12 mouse cellular contexts compared by ENCODE assay signal in the genomic region with DNA sequence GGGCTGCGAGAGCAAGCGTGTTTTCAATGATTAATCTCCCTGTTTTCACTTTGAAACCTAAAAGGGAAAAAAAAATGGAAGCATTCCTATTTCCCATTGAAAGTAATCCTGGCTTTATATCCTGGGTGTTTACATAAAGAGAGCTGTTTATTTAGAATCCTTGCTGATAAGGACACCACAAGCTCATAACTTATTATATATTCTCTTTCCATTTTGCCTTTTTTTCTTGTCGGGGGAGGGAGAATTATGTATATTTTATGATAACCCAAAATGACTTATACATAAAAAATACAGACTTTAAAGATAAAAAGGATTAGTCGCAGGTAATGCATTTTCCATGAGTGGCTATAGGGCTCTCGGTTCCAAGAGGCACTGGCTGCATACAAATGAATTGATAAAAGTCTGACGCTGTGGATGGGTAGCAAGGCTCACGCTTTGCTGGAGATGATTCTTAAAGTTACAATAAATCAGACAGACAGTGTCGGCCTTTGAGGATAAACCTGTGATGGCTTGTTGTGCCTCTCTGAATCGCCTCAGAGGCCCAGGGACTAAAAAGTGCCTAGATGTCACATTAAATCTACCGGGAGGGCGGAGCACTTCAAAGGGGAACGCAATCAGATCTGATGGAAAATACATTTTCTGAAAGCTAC.
DNase-seq lines count a peak whose midpoint lies in the region; ATAC-seq lines count a peak whose summit lies in the region.
"Had no signal": no experiment of that assay in that cellular context is flagged by ENCODE, and none has a peak within 500 bp of the region (broad histone marks: within the 10 kb centered on the region; RNA-seq: fewer than 3 reads in every experiment).

No protein-coding gene starts in this region.

- no peak overlapping the region for H3K4me3 ChIP-seq in heart, embryonic 11.5 days (ENCODE audit: low read depth, low read length)
- no peak overlapping the region for H3K4me3 ChIP-seq in neural tube, embryonic 11.5 days (ENCODE audit: low read depth, low read length)
- H3K4me3 ChIP-seq in midbrain, embryonic 11.5 days (ENCODE audit: low read depth, low read length), result no peak overlapping the region
- H3K4me3 ChIP-seq: gastrocnemius, adult 2 months had no signal

- no peaks in the 10 kb centered on the region for H3K36me3 ChIP-seq in heart, embryonic 11.5 days (ENCODE audit: control insufficient read depth, insufficient read depth, low read length)
- no peaks in the 10 kb centered on the region for H3K36me3 ChIP-seq in neural tube, embryonic 11.5 days (ENCODE audit: control insufficient read depth, insufficient read depth, low read length)
- no peaks in the 10 kb centered on the region for H3K36me3 ChIP-seq in midbrain, embryonic 11.5 days (ENCODE audit: control insufficient read depth, insufficient read depth, low read length)

- no peak for ATAC-seq in heart, embryonic 11.5 days (replicated peaks; ENCODE audit: insufficient number of reproducible peaks, low FRiP score, low TSS enrichment)
- ATAC-seq in neural tube, embryonic 11.5 days (ENCODE audit: insufficient read depth, low FRiP score, low TSS enrichment), result peak; percentile 67; the same call in 1 of the 2 replicates
- peak; percentile 34; the same call in 1 of the 2 replicates for ATAC-seq in midbrain, embryonic 11.5 days (ENCODE audit: low FRiP score)
- ATAC-seq: Patski had no signal

- H3K9ac ChIP-seq in heart, embryonic 11.5 days (ENCODE audit: low read depth, low read length), result no peak overlapping the region
- H3K9ac ChIP-seq in neural tube, embryonic 11.5 days (ENCODE audit: low read length), result no peak overlapping the region
- no peak overlapping the region for H3K9ac ChIP-seq in midbrain, embryonic 11.5 days (ENCODE audit: low read length)
- H3K9ac ChIP-seq: liver, embryonic 14.5 days had no signal

- no peaks in the 10 kb centered on the region for H3K4me1 ChIP-seq in heart, embryonic 11.5 days (ENCODE audit: control insufficient read depth, insufficient read depth, low read length)
- H3K4me1 ChIP-seq in neural tube, embryonic 11.5 days (ENCODE audit: control insufficient read depth, insufficient read depth, low read length), result peaks cover 3% of the 10 kb centered on the region; the same call in 1 of the 2 replicates
- H3K4me1 ChIP-seq in midbrain, embryonic 11.5 days (ENCODE audit: control insufficient read depth, insufficient read depth, low read length), result no peaks in the 10 kb centered on the region; the same call in 1 of the 2 replicates

- H3K4me2 ChIP-seq in heart, embryonic 11.5 days, result peak overlapping the region; percentile 46
- no peak overlapping the region for H3K4me2 ChIP-seq in neural tube, embryonic 11.5 days (ENCODE audit: low read depth)
- H3K4me2 ChIP-seq in midbrain, embryonic 11.5 days, result peak overlapping the region; percentile 26; the same call in 1 of the 2 replicates

- no peaks in the 10 kb centered on the region for H3K9me3 ChIP-seq in heart, embryonic 11.5 days (replicated peaks; ENCODE audit: control insufficient read depth, low read length)
- H3K9me3 ChIP-seq in neural tube, embryonic 11.5 days (ENCODE audit: control insufficient read depth, low read length), result no peaks in the 10 kb centered on the region
- H3K9me3 ChIP-seq in midbrain, embryonic 11.5 days (ENCODE audit: control insufficient read depth, low read length), result no peaks in the 10 kb centered on the region; the same call in 1 of the 2 replicates

- H3K27ac ChIP-seq in heart, embryonic 11.5 days (ENCODE audit: low read depth, low read length), result no peak overlapping the region
- H3K27ac ChIP-seq in neural tube, embryonic 11.5 days (ENCODE audit: low read depth, low read length), result no peak overlapping the region
- no peak overlapping the region for H3K27ac ChIP-seq in midbrain, embryonic 11.5 days (ENCODE audit: low read depth, low read length)
- H3K27ac ChIP-seq: gastrocnemius, adult 2 months; liver, embryonic 14.5 days had no signal

- no peak for DNase-seq in heart, postnatal 4 days
- DNase-seq in neural tube, embryonic 11.5 days (ENCODE audit: low spot score), result no peak
- DNase-seq in neural tube, embryonic 10.5 days (ENCODE audit: extremely low spot score, low spot score), result no peak
- no peak for DNase-seq in midbrain, embryonic 11.5 days (ENCODE audit: low spot score, missing footprints)
- no peak for DNase-seq in Muller cell, postnatal 12 days (ENCODE audit: inconsistent ontology term)
- no peak for DNase-seq in frontal cortex, adult 2 months (ENCODE audit: extremely low spot score in 1 of 2, low spot score in 1 of 2)
- DNase-seq in layer of hippocampus, postnatal 25 days (ENCODE audit: extremely low spot score in 1 of 2, low spot score in 1 of 2), result no peak
- DNase-seq: gastrocnemius, adult 2 months; kidney, postnatal 14 days had no signal

- WGBS in heart, embryonic 11.5 days (ENCODE audit: insufficient replicate concordance), result 51% methylated on average over 12 of the region's 12 CpGs
- 44% methylated on average over 12 of the region's 12 CpGs for WGBS in neural tube, embryonic 11.5 days
- WGBS in midbrain, embryonic 11.5 days, result 45% methylated on average over 11 of the region's 12 CpGs

- H3K27me3 ChIP-seq in heart, embryonic 11.5 days (ENCODE audit: control insufficient read depth, insufficient read depth, low read length), result no peaks in the 10 kb centered on the region
- H3K27me3 ChIP-seq in neural tube, embryonic 11.5 days (ENCODE audit: control insufficient read depth, insufficient read depth, low read length), result no peaks in the 10 kb centered on the region
- peaks cover 20% of the 10 kb centered on the region for H3K27me3 ChIP-seq in midbrain, embryonic 11.5 days (ENCODE audit: control insufficient read depth, insufficient read depth, low read length)
